Mouse (Mus musculus) MEL (cell line): Measurements from ENCODE around the gene Irf2bp2. TPM values are rescaled to one million over a fixed set of nuclear protein-coding genes. Genes with fewer than 3 reads are reported as not detected.

Experiments
- DNase-seq: peaks from one replicate; pipeline ENCODE4 v3.0.0; 2011; ENCODE audit warnings: low read depth, low spot score
- H3K27ac ChIP-seq: 2 replicates; pipeline ENCODE4 v1.5.1; 2012; ENCODE audit warnings: low read depth, mild to moderate bottlenecking, control low read depth, low read length, moderate library complexity; ENCODE audit not compliant: control insufficient read depth
- H3K27me3 ChIP-seq, 2 experiments: fragments of 150-350 bp in 1 of 2; sonication (generic) in 1 of 2; 2 replicates each; pipeline ENCODE4 v1.6.1; 2012; ENCODE audit warnings: low read length in 2 of 2, mild to moderate bottlenecking in 2 of 2, improper control_type of control experiment in 1 of 2, moderate library complexity in 1 of 2; ENCODE audit not compliant: insufficient read depth in 2 of 2, control insufficient read depth in 1 of 2
- H3K36me3 ChIP-seq, 2 experiments: 2 replicates each; pipeline ENCODE4 v1.6.1; 2012 to 2014; ENCODE audit warnings: low read length in 2 of 2, improper control_type of control experiment in 1 of 2, inconsistent platforms in 1 of 2, mild to moderate bottlenecking in 1 of 2; ENCODE audit not compliant: insufficient read depth in 2 of 2, control insufficient read depth in 1 of 2
- H3K4me1 ChIP-seq, 2 experiments: fragments of 150-350 bp in 1 of 2; sonication (generic) in 1 of 2; 2 replicates each; pipeline ENCODE4 v1.6.1; 2012; ENCODE audit warnings: low read length in 2 of 2, improper control_type of control experiment in 1 of 2, mild to moderate bottlenecking in 1 of 2; ENCODE audit not compliant: insufficient read depth in 2 of 2, control insufficient read depth in 1 of 2
- H3K4me3 ChIP-seq, 2 experiments: fragments of 150-350 bp in 1 of 2; sonication (generic) in 1 of 2; 2 replicates each; pipeline ENCODE4 v1.5.1; 2012; ENCODE audit warnings: low read depth in 2 of 2, low read length in 2 of 2, mild to moderate bottlenecking in 2 of 2, moderate library complexity in 2 of 2, control low read depth in 1 of 2, improper control_type of control experiment in 1 of 2; ENCODE audit not compliant: control insufficient read depth in 1 of 2, insufficient read depth in 1 of 2
- H3K79me2 ChIP-seq: 2 replicates; pipeline ENCODE4 v1.6.1; 2012; ENCODE audit warnings: mild to moderate bottlenecking, low read length, moderate library complexity; ENCODE audit not compliant: control insufficient read depth, poor library complexity, insufficient read depth
- H3K9ac ChIP-seq: 2 replicates; pipeline ENCODE4 v1.6.1; 2012; ENCODE audit warnings: low read depth, mild to moderate bottlenecking, control low read depth, low read length, moderate library complexity; ENCODE audit not compliant: control insufficient read depth, poor library complexity, severe bottlenecking
- H3K9me3 ChIP-seq: fragments of 150-350 bp; sonication (generic); replicated peaks from 2 replicates; pipeline ENCODE4 v1.6.1; 2012; ENCODE audit warnings: mild to moderate bottlenecking, low read length, improper control_type of control experiment, moderate library complexity; ENCODE audit not compliant: insufficient read depth
- BHLHE40 ChIP-seq: IDR thresholded peaks from 2 replicates; pipeline ENCODE4 v1.6.1; 2012; ENCODE audit warnings: low read depth, mild to moderate bottlenecking, inconsistent platforms, low read length, improper control_type of control experiment, borderline replicate concordance
- CHD1 ChIP-seq: IDR thresholded peaks from 2 replicates; pipeline ENCODE4 v1.6.1; 2012; ENCODE audit warnings: low read depth, mild to moderate bottlenecking, inconsistent platforms, low read length, improper control_type of control experiment
- CHD2 ChIP-seq: IDR thresholded peaks from 2 replicates; pipeline ENCODE4 v1.6.1; 2011; ENCODE audit warnings: low read length, improper control_type of control experiment
- GABPA ChIP-seq: IDR thresholded peaks from 2 replicates; pipeline ENCODE4 v1.6.1; 2012; ENCODE audit warnings: low read depth, mild to moderate bottlenecking, inconsistent platforms, low read length, improper control_type of control experiment, moderate library complexity
- HCFC1 ChIP-seq: IDR thresholded peaks from 2 replicates; pipeline ENCODE4 v1.6.1; 2012; ENCODE audit warnings: low read depth, mild to moderate bottlenecking, inconsistent platforms, low read length, improper control_type of control experiment, moderate library complexity
- MAFK ChIP-seq: IDR thresholded peaks from 2 replicates; pipeline ENCODE4 v1.6.1; 2011; ENCODE audit warnings: low read depth, mild to moderate bottlenecking, low read length, improper control_type of control experiment, borderline replicate concordance
- MXI1 ChIP-seq: IDR thresholded peaks from 2 replicates; pipeline ENCODE4 v1.6.1; 2011; ENCODE audit warnings: mild to moderate bottlenecking, low read depth, low read length, improper control_type of control experiment
- MYC ChIP-seq: IDR thresholded peaks from 2 replicates; pipeline ENCODE4 v1.6.1; 2011; ENCODE audit warnings: low read depth, mild to moderate bottlenecking, low read length, improper control_type of control experiment, moderate library complexity
- NRF1 ChIP-seq: IDR thresholded peaks from 2 replicates; pipeline ENCODE4 v1.6.1; 2014; ENCODE audit warnings: low read depth, mild to moderate bottlenecking, inconsistent platforms, low read length, improper control_type of control experiment, moderate library complexity; ENCODE audit not compliant: poor library complexity, insufficient read depth, severe bottlenecking
- POLR2AphosphoS5 ChIP-seq: IDR thresholded peaks from 2 replicates; pipeline ENCODE4 v1.6.1; 2012; ENCODE audit warnings: low read depth, borderline replicate concordance, mild to moderate bottlenecking, inconsistent platforms, low read length, moderate library complexity, mixed read lengths
- RAD21 ChIP-seq: IDR thresholded peaks from 2 replicates; pipeline ENCODE4 v1.6.1; 2011; ENCODE audit warnings: mild to moderate bottlenecking, low read depth, low read length, improper control_type of control experiment
- RCOR1 ChIP-seq: IDR thresholded peaks from 2 replicates; pipeline ENCODE4 v1.6.1; 2012; ENCODE audit warnings: low read depth, mild to moderate bottlenecking, inconsistent platforms, low read length, improper control_type of control experiment
- SMC3 ChIP-seq: IDR thresholded peaks from 2 replicates; pipeline ENCODE4 v1.6.1; 2011; ENCODE audit warnings: low read depth, low read length, improper control_type of control experiment
- TAL1 ChIP-seq: IDR thresholded peaks from 2 replicates; pipeline ENCODE4 v1.6.1; 2012; ENCODE audit warnings: mild to moderate bottlenecking, inconsistent platforms, low read length, moderate library complexity, mixed read lengths
- TBP ChIP-seq: IDR thresholded peaks from 2 replicates; pipeline ENCODE4 v1.8.0; 2011; ENCODE audit warnings: low read depth, low read length, improper control_type of control experiment
- USF1 ChIP-seq: IDR thresholded peaks from 2 replicates; pipeline ENCODE4 v1.6.1; 2014; ENCODE audit warnings: low read depth, mild to moderate bottlenecking, inconsistent platforms, low read length, improper control_type of control experiment, moderate library complexity
- USF2 ChIP-seq, 2 experiments: IDR thresholded peaks; 2 replicates each; pipeline ENCODE4 v1.6.1; 2011 to 2012; ENCODE audit warnings: improper control_type of control experiment in 2 of 2, low read length in 2 of 2, borderline replicate concordance in 1 of 2, inconsistent platforms in 1 of 2, low read depth in 1 of 2, mild to moderate bottlenecking in 1 of 2; ENCODE audit not compliant: insufficient read depth in 1 of 2
- ZC3H11A ChIP-seq: IDR thresholded peaks from 2 replicates; pipeline ENCODE4 v1.6.1; 2012; ENCODE audit warnings: low read depth, mild to moderate bottlenecking, inconsistent platforms, low read length, improper control_type of control experiment
- polyA plus RNA-seq, 2 experiments: library from polyadenylated mRNA; stranded (reverse) in 1 of 2; unstranded in 1 of 2; fragments of >175 nt in 1 of 2; fragments of >200 nt in 1 of 2; gene quantifications; 2 replicates each; pipeline versions ENCODE4 v1.2.1 to v1.2.4; 2012; ENCODE audit warnings: low replicate concordance in 2 of 2, low read depth in 1 of 2; ENCODE audit not compliant: insufficient read length in 2 of 2, insufficient read depth in 1 of 2, missing spikeins in 1 of 2
- total RNA-seq: library from RNA; depleted of rRNA; stranded (reverse); fragments of 300-350 nt; gene quantifications from 2 replicates; pipeline ENCODE4 v1.2.3, GENCODE M21; 2012

Irf2bp2 gene
- total and polyA plus RNA-seq, 3 experiments, result 17.1 to 30.4 TPM; not detected in 1

GRCm38 (mm10) chr8:126638027-126638426, 44.2 kb upstream of the Irf2bp2 start:
- H3K36me3 ChIP-seq, result no peaks in the 10 kb centered on the region
- no peaks in the 10 kb centered on the region for H3K79me2 ChIP-seq
- no peak overlapping the region for H3K9ac ChIP-seq
- no peaks in the 10 kb centered on the region for H3K4me1 ChIP-seq
- no peak for DNase-seq
- peaks cover 0 to 2% of the 10 kb centered on the region in 2 experiments; a peak in 3 of 4 replicates for H3K27me3 ChIP-seq
- TF ChIP-seq ZC3H11A, result no peak
- no peak for TF ChIP-seq USF1
- TF ChIP-seq USF2 (IDR thresholded peaks at IDR 0.05; ENCODE audit: borderline replicate concordance in 1 of 2, insufficient read depth in 1 of 2, low read depth in 1 of 2, low read length in 2 of 2), result no peak
- no peak for TF ChIP-seq RCOR1
- TF ChIP-seq RAD21, result no peak
- TF ChIP-seq BHLHE40, result no peak
- no peaks in the 10 kb centered on the region for H3K9me3 ChIP-seq
- H3K4me3 ChIP-seq, result no peak overlapping the region
- no peak overlapping the region for H3K27ac ChIP-seq

- Histone ChIP-seq H3K9ac (no peak overlapping the region), H3K79me2 (no peaks in the 10 kb centered on the region), H3K4me1 (no peaks in the 10 kb centered on the region), H3K27ac (no peak overlapping the region), H3K9me3 (no peaks in the 10 kb centered on the region), H3K36me3 (no peaks in the 10 kb centered on the region), H3K27me3 (peaks cover 0 to 2% of the 10 kb centered on the region in 2 experiments; a peak in 3 of 4 replicates), H3K4me3 (no peak overlapping the region)
- no peak for DNase-seq
- no peak for TF ChIP-seq NRF1
- TF ChIP-seq HCFC1, result no peak
- TF ChIP-seq TBP, result no peak
- TF ChIP-seq CHD1, result no peak
- no peak for TF ChIP-seq TAL1
- TF ChIP-seq BHLHE40, result no peak
- no peak for TF ChIP-seq GABPA
- TF ChIP-seq CHD2, result no peak
- no peak for TF ChIP-seq SMC3
- no peak for TF ChIP-seq MAFK
- no peak for TF ChIP-seq POLR2AphosphoS5
- TF ChIP-seq RAD21, result no peak
- TF ChIP-seq MXI1, result no peak
- TF ChIP-seq USF2 (IDR thresholded peaks at IDR 0.05; ENCODE audit: borderline replicate concordance in 1 of 2, insufficient read depth in 1 of 2, low read depth in 1 of 2, low read length in 2 of 2), result no peak
- TF ChIP-seq MYC, result no peak
Measured at GRCm38 (mm10) chr8:126634541-126635048, 40.8 kb upstream of the Irf2bp2 start.
